Mouse (Mus musculus) liver, embryonic 15.5 days (tissue): ENCODE data around the gene Tceal6. TPM values are rescaled to one million over a fixed set of nuclear protein-coding genes. Genes with fewer than 3 reads are reported as not detected.
"Not testable (repeated sequence)": the region's sequence is repeated elsewhere in the genome, so short reads cannot be mapped to it uniquely, and the experiment has no call there.

Experiments used
- ATAC-seq: fragments of 200-750 bp; cut with Nextera tagmentation; 2 replicates; pipeline ENCODE4 v1.8.0; 2017; ENCODE audit warnings: moderate number of reproducible peaks, mild to moderate bottlenecking, moderate library complexity; ENCODE audit not compliant: insufficient read depth
- H3K27ac ChIP-seq: fragments of 300-500 bp; sonication (generic); replicated peaks from 2 replicates; pipeline ENCODE4 v1.5.1; 2015; ENCODE audit warnings: mild to moderate bottlenecking, inconsistent platforms
- H3K27me3 ChIP-seq: fragments of 300-500 bp; sonication (generic); 2 replicates; pipeline ENCODE4 v1.6.1; 2015; ENCODE audit warnings: mild to moderate bottlenecking, inconsistent platforms
- H3K36me3 ChIP-seq: fragments of 300-500 bp; sonication (generic); replicated peaks from 2 replicates; pipeline ENCODE4 v1.6.1; 2015; ENCODE audit warnings: moderate library complexity, mild to moderate bottlenecking, inconsistent platforms
- H3K4me1 ChIP-seq: fragments of 300-500 bp; sonication (generic); replicated peaks from 2 replicates; pipeline ENCODE4 v1.6.1; 2015; ENCODE audit warnings: inconsistent platforms
- H3K4me2 ChIP-seq: fragments of 300-500 bp; sonication (generic); 2 replicates; pipeline ENCODE4 v1.6.1; 2015; ENCODE audit warnings: moderate library complexity, mild to moderate bottlenecking, inconsistent platforms
- H3K4me3 ChIP-seq: fragments of 300-500 bp; sonication (generic); replicated peaks from 2 replicates; pipeline ENCODE4 v1.5.1; 2015; ENCODE audit warnings: mild to moderate bottlenecking, inconsistent platforms
- H3K9ac ChIP-seq: fragments of 300-500 bp; sonication (generic); 2 replicates; pipeline ENCODE4 v1.6.1; 2015; ENCODE audit warnings: moderate library complexity, mild to moderate bottlenecking, inconsistent platforms
- H3K9me3 ChIP-seq: fragments of 300-500 bp; sonication (generic); replicated peaks from 2 replicates; pipeline ENCODE4 v1.6.1; 2016; ENCODE audit warnings: inconsistent platforms
- WGBS: fragments of 180-500 bp; shearing (Covaris S2); methylation state at CpG from one replicate; pipeline ENCODE4 v1.1.7; 2015; ENCODE audit warnings: mixed read lengths; ENCODE audit not compliant: insufficient replicate concordance; 5-methylcytosine and 5-hydroxymethylcytosine counted together
- polyA plus RNA-seq: library from polyadenylated mRNA; unstranded; fragments of >200 nt; fragmentation: Nextera tagmentation; extraction: Ambion mirVana; gene quantifications from 2 replicates; pipeline ENCODE4 v1.2.1, GENCODE M21; 2015

The Tceal6 gene
- polyA plus RNA-seq, result 0.14 TPM in 1 of 2 replicates, not detected in the other

DNA sequence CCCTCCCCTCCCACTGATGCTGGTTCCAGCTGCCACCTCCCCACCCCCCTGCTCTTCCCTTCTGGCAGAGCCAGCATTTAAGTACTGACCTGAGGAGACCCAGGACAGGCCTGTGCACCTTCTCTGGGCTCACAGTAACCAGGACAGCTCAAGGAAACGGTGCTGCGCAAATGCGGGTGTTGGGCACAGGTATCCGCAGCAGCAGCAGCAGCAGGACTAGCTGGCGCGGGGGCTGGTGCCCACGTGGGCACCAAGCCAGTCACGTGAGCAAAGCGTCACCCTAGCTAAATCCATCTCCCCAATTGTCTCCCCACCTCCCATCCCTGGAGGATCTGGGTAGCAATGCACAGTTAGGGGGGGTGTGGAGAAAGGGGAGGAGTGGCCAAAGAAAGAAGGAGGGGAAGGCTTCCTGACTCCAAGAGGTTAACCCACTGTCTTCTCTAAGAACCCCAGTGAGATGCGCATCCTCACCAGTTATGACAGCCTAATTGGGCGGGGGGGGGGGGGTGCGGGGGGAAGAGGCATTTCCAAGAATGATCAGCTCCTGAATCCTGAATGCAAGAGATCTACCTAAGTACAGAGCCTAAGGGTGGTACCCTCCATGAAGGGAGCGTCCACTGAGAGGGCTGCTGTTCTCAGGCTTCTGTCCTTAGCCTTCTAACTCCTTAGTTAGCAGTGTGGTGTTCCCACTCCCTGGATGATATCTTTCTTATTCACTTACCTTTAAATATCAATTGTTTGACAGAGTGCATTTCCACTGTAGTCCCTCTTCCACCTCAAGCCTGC lies at the start of gene Tceal6:
TSS of gene Tceal6 (minus strand) at position 252 of the 786 bp plus-strand sequence.
- Histone ChIP-seq H3K4me1 (no peaks in the 10 kb centered on the region), H3K9ac (no peak within 1 kb of the TSS), H3K27me3 (peaks cover 15% of the 10 kb centered on the region; the same call in 1 of the 2 replicates), H3K4me3 (no peak within 1 kb of the TSS), H3K9me3 (no peaks in the 10 kb centered on the region), H3K27ac (no peak within 1 kb of the TSS), H3K4me2 (no peak within 1 kb of the TSS), H3K36me3 (no peaks in the 10 kb centered on the region)
- 17% methylated on average over 13 of the region's 13 CpGs for WGBS
- no peak for ATAC-seq

DNA sequence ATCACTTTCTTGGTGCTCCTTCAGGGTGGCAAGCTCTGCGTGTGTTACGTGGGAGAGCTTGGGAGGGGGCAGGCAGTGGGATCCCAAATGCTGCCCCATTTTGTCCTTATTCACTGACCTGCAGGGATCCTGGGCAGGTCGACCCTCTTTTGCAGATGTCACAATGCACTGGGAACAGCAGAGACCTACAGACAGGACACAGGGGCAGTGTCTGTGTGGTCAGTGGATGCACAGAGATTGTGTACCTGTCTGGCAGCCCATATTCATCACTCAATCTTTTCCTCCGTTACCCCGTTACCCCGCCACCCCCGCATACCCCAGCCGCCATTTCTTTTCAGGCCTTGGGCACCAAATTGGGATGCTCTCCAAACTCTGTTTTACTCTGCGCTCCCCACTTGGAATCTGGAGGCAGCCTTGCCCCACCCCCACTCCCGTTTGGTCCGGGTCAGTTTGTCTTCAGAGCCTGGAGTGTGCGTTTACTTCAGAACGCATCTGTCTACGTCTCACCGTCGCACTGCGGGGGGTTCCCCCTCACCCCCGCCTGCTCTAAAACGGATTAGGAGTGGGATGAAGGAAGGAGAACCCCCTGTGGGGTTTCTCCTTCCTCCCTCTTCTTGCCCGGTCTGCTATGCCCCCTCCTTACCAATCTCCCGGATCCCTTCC lies 583 bp downstream of the Tceal6 start:
- not testable (repeated sequence) for H3K4me3 ChIP-seq

DNA sequence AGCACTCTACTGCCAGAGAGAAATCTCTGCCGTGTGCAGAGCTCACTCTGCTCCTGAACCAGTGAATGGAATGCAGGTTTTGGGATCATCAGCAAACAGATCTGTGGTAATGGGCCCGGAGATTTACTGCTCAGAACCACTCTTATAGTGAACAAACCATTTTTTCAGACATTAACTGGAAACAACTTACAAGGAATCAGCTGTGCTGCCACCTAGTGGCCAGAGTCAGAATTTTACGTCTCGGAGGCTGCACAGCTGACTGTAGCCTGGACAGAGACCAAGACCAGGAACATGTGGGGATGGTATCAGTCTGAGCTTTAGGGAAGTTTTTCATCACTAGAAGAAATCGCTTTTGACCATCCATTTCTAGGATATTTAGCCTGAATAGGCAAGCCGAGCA lies 20.6 kb downstream of the Tceal6 start:
- no CpG with 5 or more reads among the region's 6 CpGs for WGBS

More for the DNA sequence above, 583 bp downstream of the Tceal6 start:
- ATAC-seq, H3K4me1 ChIP-seq, H3K27ac ChIP-seq, H3K9ac ChIP-seq, H3K36me3 ChIP-seq, H3K9me3 ChIP-seq, H3K4me2 ChIP-seq: not testable (repeated sequence)
- 13% methylated on average over 21 of the region's 21 CpGs for WGBS
- peaks cover 15% of the 10 kb centered on the region; the same call in 1 of the 2 replicates for H3K27me3 ChIP-seq

DNA sequence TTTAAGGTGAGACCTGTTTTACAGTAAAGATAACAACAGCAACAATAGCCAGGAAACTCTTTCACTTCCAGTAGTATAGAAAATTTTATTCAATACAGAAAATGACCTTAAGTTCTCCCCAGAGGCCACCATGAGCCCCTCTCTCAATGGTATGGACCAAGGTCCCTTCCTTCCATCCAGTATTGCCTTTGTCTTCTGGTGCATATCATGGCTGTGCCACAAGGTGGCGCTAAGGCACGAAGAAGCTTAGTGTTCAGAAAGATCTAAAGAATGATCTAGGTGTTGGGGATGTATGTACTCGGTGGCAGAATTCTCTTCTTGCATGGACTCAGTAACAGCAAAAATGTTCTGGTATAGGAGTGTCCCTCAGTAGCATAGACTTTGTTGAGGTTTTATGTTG lies 21.8 kb downstream of the Tceal6 start:
- not testable (repeated sequence) for H3K9me3 ChIP-seq, ATAC-seq, H3K27ac ChIP-seq, H3K4me3 ChIP-seq, H3K27me3 ChIP-seq, H3K36me3 ChIP-seq, H3K4me2 ChIP-seq, H3K9ac ChIP-seq, H3K4me1 ChIP-seq
- WGBS, result no CpG with 5 or more reads among the region's 3 CpGs

More for the DNA sequence above, 20.6 kb downstream of the Tceal6 start:
- not testable (repeated sequence) for H3K27me3 ChIP-seq, H3K4me1 ChIP-seq, H3K36me3 ChIP-seq, H3K4me2 ChIP-seq, ATAC-seq, H3K4me3 ChIP-seq, H3K9me3 ChIP-seq, H3K27ac ChIP-seq, H3K9ac ChIP-seq

DNA sequence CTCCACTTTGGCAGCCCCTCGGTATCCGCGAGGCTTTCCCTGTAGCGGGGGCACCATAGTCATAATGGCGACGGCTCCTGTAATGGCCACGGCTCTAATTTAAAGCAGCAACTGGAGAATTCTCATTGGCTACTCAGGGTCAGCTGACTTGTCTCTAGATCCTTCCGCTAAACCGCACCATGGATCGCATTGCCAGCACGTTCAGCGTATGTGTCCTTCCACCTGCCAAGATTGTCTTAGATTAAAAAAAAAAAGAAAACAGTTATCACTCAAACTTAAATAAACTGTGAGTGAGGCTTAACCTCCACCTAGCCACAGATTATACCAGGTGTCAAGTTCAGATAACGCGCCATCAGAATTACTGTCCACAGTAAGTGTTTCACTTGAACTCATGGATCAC lies 33.0 kb downstream of the Tceal6 start, which contains the start of gene Gm15023:
TSS of gene Gm15023 (minus strand) at position 101 of the 400 bp plus-strand sequence.
- H3K27ac ChIP-seq, H3K9me3 ChIP-seq, H3K27me3 ChIP-seq, H3K4me3 ChIP-seq, ATAC-seq, H3K4me2 ChIP-seq, H3K4me1 ChIP-seq, H3K36me3 ChIP-seq, H3K9ac ChIP-seq: not testable (repeated sequence)
- WGBS, result 92% methylated on average over 7 of the region's 14 CpGs

Other genes starting within 250 kb of the Tceal6 start
- 0.13 and 0.14 TPM in 2 replicates for gene Nxf2, start 245.9 kb downstream of the Tceal6 start, polyA plus RNA-seq
- gene Zmat1, start 201.5 kb downstream of the Tceal6 start, polyA plus RNA-seq, result 1.6 and 1.9 TPM in 2 replicates
- gene Gm15023, start 33.1 kb downstream of the Tceal6 start, polyA plus RNA-seq, result not detected in 2 replicates
- gene Pramel3, start 91.6 kb upstream of the Tceal6 start, polyA plus RNA-seq, result not detected in 2 replicates
- not detected in 2 replicates for gene Gm5128, start 162.6 kb upstream of the Tceal6 start, polyA plus RNA-seq
- not detected in 2 replicates for gene Gm7903, start 223.1 kb upstream of the Tceal6 start, polyA plus RNA-seq